Mouse (Mus musculus): ENCODE data around the gene Thsd4.

Thsd4 gene

DNA sequence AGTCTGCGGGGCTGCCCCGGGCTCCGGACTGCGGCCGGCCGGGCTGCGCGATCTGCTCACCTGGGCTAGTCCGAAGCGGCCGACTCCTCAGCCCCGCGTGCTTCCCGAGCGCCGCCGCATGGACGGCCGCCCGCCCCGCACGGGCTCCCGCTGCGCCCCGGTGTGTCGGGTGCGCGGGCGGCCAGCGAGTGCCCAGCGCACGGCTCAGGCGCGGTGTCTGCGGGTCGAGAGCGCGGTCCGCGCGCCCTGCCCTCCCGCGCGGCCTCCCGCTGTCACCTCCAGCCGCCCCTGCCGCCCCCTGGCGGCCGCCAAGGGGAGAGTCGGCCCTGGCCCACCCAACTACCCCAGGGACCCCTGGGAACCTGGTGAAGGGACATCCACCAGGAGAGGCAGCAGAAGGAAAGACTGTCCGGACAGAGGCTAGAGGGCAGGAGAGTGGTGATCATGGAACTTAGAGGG is at the start of gene Thsd4:
Gene Thsd4 (minus strand): TSS at position 241 of the 459 bp plus-strand sequence.
- peak; percentile 77 for DNase-seq (ENCODE audit: low spot score)

DNA sequence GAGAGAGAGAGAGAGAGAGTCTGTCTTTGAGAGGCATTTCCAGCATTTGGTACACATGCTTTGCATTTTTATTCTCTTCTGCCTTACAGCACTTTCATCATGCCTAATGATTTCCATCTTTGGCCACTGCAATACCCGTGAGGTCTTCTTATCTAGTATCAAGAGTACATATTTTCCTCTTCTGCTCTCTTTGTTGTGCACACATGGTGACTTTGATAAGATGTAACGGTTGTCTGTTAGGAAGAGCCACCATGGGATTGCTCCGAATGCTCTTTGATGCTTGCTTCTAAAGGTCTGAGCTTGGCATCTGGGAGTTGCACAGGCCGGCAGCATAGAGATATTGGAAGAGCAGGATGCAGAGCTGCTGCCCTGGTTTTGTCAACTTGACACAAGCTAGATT is 49.2 kb upstream of the Thsd4 start:
- no peak for DNase-seq (ENCODE audit: low spot score)

DNA sequence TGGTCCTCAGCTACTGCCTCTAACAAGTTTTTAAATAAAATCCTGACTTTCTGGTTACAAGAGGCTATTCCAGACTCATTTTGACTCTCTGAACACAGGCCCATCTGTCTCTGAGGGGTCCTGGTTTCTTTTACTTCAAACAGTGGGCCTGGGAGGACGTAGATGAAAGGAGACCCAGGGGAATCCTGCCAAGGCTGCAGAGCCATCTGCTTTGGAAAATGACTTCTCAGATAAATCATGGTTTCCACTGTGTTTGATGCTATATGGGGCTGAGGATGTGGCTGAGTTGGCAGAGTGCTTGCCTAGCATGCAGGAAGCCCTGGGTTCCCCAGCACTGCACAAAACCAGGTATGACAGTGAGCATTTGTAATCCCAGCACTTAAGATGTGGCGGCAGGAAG is 47.5 kb upstream of the Thsd4 start:
- no peak for DNase-seq (ENCODE audit: low spot score)

DNA sequence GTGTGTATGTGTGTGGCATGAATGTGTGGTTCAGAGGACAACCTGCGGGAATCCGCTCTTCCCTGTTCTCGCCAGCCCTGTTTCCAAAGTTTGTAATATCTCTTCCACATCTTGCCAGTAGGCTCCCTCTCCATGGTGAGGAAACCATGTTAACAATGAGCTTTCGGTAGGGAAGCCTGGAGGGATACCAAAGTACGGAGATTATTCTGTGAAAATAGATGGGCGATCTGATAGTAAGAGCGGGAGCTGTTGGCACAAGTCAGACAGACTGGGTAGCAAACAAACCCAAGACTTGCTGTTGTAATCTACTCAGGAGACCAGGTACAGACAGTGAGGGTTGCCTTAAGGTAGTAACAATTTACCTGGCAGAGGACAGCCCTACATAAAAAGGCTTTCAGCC is 42.0 kb upstream of the Thsd4 start:
- DNase-seq (ENCODE audit: low spot score), result no peak

DNA sequence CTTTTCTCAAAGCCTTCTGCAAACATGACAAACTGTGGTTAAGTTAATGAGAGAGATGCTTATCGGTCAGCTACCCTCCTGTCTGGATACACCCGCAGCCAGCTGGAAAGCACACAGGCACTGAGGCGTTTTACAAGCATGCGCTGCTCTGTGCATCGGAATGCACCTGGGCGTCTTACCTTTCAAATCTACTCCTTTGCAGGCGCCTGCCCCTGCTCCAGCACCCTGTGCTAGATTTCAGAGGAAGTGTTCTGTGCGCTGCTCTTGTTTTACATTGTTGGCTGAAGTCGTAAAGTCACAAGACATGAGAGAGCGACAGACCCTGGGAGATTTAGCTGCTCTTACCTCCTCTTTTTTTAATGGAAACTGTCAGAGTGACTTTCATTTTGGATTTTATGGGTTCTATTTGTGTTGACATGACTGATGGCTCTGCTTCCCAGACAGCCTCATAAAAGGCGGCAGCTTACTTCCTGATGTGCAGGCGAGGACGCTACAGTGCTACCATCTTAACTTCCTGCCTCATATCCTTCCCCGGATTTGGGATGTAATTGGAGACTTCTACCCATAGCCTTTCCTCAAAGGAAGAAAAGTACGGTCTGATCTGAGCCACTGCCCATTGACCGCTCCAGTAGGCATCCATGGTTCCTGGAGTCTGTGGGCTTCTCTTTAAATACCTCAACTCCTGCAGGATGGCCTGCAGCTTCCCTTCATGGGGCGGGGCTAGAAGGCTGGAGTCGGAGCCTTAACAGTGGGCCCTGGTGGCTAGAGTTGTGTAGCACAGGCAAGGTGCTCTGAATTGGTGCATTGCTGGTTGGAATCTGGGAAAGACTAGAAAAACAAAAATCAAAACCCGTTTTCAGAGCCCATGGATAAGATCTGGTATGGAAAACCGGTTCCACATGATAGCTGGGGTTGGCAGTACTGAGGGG is 40.9 kb upstream of the Thsd4 start:
- DNase-seq (ENCODE audit: low spot score), result peak; percentile 77

DNA sequence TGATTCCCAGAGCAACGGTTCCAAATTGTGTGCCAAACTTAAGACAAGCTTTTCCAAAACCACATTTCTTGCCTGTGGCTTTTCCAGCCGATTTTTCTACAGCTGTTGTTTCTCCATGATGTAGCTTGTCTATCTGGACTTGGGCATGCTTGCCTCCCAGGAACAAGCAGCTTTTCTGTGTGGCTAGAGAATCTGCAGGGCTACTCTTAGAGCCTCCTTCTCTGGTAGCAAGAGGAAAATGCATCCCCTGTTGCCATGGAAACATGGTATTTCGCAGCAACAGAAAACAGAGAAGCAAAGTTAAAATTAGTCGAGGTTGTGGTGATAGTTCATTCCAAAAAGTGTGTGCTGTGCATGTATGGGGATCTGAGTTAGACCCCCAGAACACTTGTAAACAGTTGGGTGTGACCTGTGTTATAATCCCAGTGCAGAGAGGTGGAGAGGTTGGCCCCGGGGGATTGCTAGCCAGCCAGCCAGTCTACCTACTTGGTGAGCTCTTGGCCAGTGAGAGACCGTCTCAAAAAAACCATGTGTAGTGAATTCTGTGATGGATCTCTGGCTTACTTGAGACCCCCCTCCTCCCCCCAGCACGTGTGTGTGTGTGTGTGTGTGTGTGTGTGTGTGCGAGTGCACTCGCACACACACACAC is 39.9 kb upstream of the Thsd4 start:
- peak; percentile 40 for DNase-seq (ENCODE audit: low spot score)

DNA sequence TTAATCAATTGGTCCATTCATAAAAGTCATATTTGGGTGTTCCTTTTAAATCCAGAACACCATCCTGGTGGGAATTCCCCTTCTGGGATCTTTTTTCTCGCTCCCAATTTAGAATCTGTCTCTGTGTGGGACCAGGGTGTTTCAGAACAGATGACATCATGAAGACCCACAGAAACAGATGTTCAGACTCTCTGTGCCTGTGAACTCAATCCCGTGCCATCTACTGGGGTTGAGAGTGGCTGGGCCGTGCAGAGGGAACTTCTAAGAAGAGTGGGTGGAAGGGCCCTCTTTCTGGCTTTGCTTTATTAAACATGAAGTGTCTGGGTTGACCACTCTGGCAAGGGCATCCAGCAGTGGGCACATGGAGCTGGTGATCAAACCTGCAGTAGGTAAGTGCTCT is 36.7 kb upstream of the Thsd4 start:
- no peak for DNase-seq (ENCODE audit: low spot score)

DNA sequence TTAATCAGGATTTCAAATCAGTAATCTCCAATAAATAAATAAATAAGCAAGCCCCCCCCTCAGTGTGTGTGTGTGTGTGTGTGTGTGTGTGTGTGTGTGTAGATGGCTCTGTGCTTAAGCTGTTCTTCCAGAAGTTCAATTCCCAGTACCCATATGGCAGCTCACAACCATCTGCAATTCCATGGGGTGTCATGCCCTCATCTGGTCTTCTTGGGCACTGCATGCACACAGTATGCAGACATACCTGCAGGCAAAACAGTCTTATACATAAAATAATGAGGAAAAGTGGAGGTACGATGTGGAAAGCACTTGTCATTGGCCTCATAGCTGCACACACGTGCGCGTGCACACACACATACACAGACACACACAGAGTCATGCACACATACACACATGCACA is 29.4 kb upstream of the Thsd4 start:
- DNase-seq (ENCODE audit: low spot score), result no peak

DNA sequence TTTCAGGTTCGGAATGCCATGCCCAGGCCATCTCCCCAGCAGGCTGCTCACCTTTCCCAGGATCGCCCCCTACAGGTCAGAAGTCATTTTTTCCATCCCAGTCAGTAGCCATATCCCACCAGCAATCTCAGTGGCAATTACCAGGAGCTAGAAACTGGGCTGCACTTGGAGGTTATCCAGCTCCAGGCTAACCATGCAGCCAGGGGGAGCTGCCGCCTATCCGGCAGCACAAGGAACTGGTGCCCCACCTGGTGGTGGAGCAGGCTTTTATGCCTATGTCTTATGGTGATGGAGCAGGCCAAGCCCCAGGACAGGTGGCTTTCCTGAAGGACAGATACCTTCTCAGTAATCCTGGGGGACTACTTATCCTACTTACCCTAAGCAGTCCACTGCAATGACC is 26.3 kb upstream of the Thsd4 start:
- peak; percentile 57 for DNase-seq (ENCODE audit: low spot score)

DNA sequence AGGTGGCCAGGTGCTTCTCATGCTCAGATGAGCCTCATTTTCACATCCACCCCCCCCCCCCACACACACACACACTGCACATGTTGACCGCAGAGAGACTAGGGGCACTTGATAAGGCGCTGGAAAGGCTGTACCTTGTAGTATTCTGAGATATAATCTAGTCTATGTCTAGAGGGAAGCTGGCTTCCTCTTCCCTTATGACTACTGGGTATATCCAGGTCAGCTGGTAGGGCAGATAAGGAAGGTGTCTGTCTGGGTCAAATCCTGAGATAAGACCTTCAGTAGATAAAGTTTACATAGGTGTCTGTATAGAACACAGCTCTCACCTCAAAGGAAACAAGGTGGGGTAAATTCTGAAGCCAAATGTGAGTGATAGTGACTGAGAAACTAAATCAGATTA is 24.3 kb upstream of the Thsd4 start:
- DNase-seq (ENCODE audit: low spot score), result no peak

DNA sequence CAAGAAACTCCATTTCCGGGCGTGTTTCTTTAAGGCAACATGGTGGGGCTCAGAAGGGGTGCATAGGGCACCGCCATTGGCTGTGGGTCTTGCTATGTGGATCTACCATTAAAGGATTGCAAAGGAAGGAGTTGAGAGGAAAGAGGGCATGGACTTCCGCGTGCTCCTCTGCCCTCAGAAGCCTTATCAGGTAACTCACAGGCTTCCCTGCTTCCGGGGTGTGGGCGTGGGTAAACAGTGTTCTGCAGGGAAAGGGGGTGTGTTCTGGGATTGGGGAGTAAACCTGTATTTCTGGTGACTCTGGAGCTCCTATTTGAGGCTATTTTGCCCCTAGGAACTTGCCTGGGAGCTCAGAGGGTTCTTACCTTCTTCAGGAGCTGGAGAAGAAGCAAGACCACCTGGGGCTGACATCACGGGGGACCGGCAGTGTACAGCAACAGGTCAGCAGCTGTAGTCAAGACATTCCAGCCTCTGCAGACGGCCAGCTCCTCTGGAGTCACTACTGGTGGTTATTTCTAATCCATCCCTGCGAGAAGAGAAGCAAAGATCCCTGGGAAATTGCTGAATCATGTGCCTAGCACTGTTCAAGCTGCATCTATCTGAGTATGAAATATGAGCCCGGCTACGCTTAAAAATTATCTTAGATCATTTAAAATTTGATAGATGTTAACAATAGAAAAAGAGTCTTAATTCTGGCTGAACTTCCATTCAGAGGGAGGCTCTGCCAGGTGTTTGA is 23.7 kb upstream of the Thsd4 start:
- DNase-seq (ENCODE audit: low spot score), result no peak

DNA sequence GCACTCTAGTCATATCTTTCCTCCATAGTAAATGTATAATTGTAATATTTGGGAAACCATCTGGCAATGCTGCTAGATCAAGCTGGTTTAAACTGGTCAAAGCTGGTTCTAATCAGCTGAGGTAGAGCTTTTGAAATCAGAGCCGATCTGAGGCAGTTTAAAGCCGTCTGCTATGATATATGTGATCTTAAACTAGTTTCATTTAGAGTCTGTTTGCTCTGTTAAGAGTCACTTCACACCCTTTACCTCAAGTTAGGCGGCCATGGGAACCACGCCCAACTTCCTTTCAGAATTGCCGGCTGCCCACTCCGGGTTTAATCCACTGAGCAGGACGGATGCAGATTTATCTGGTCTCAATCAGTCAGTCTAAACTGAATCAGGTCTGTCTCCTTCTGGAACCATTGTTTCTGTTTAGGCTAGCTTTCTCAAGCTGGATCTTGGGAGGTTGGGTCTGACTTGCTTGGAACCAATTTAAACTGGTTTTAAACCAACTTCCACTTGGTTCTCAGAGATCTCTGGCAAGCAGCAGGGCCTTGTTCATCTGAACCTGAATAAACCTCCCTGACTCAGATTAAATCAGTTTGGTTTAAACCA is 21.7 kb upstream of the Thsd4 start:
- peak; percentile 40 for DNase-seq (ENCODE audit: low spot score)

DNA sequence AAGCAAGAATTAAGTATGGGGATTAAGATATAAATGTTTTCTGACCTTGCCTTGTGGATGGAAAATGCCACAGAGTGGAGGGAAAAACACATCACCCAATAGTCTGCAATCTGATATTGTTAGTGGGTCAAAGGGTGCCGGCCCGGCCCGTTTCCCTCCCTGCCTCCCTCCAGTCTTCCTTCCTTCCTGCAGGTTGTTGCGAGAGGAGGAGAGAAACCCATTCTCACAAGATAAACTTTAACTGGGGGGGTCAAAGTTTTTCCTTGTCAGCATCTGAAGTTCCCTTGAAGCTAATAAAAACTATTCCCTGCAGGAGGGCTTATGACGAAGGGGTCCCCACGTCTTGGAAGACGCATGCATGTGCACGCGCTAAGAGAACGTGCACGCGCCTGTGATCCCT is 8.5 kb upstream of the Thsd4 start:
- no peak for DNase-seq (ENCODE audit: low spot score)

DNA sequence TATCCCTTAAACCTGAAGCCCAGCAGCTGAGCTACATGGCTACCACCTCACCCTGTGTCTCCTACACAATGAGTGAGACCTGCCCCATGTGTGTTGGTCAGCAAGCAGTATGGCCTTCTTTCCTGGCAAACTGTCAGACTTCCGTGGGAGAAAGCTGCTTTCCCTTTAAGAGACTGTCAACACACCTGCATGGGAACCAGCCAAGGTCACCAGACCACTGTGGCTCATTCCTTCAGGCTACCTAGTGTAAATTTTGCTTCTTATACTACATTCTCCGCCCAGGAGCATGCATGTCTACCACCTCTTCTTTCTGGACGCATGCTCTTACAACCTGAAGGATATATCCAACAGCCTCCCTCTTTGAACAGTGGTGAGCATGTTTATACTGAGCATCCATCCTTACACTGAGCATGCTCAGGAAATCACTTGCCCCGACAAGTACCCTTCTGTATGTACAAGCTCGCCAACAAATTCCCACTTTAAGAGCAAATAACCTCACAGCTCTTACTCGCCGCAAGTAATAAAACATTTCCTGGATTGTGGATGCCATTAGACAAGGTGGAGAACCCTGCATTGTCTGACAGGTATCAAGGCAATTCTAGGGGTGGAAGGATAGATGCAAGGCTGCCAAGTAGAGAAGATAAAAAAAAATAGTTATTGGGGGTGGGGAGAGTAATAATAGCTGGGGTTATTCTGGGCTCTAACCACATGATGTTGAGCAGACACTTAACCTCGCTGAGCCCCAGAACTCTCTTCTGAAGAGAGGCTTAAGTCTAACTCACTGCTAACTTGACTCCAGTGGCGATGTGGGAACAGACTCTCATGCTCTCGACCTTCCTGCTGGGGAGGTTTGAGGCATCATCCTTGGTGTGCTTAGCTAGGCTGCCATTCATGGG is 7.8 kb upstream of the Thsd4 start:
- DNase-seq (ENCODE audit: low spot score), result no peak

DNA sequence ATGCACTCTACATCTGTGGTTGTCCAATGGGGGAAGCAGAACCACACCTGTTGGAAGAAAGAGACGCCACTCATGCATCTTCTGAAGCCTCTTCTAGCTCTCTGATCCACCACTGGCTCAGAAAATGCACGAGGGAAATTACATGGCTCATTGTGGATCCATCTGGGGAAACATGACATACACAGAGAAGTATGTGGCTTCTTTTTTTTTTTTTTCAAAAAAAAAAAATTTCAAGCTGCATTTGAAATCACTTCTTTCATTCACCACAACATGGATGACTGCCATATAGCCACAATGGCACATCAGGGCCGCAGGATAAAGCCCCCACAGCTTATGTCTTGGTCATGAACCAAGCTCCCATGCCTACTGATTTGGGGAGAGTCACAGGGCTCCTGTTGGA is 6.4 kb upstream of the Thsd4 start:
- DNase-seq (ENCODE audit: low spot score), result no peak

DNA sequence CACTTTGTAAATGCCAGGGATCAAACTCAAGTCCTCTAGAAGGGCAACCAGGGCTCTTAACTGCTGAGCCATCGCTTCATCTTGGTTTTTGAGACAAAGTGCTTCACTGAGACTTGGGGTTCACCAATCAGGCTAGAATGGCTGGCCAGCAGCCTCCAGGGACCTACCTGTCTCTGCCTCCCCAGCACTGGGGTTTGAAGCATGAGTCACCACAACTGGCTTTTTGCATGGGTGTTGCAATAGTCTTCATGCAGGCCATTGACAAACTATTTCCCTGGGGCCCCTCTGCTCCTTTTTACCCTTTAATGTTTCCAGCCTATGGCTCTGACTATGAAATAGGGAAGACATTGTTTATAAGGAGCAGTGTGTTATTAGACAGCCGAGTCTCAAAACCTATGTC is 6.0 kb upstream of the Thsd4 start:
- DNase-seq (ENCODE audit: low spot score), result no peak

DNA sequence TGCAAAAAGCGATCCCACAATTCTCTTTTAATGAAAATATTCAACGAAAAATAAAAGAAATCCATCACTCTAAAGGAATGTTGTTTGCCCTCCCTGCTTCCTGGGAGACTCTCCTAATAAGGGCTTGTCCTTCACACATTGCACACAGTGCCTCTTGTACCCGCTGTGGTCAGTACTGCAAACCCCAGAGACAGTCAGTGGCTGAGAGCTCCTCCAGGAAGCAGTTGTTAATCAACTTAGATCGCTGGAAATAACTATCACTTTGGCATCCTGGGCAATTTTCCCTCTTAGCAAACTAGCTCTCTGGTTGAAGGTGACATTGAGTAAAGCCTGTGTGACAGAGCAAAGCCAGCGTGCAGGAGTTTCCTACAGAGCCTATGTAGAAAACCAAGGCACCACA is 5.2 kb upstream of the Thsd4 start:
- DNase-seq (ENCODE audit: low spot score), result no peak

DNA sequence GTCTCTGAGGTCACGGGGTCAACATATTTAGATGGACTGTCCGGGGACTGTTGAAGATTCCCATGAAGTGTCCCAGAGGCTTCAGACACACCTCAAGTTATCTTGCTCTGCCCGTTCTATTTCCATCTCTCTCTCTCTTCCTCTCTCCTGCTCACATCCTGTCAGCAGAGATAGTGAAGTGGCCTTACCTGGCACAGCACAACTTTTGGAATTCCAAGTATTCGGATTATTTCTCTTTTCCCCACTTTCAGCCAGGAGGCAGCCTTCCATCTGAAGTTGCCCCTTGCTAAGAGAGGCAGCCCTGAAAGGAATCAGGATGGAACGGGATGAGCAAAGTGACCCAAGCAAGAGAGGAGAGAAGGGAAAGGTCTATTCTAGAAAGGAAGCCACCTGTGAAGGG is 4.3 kb upstream of the Thsd4 start:
- peak; percentile 21 for DNase-seq (ENCODE audit: low spot score)

DNA sequence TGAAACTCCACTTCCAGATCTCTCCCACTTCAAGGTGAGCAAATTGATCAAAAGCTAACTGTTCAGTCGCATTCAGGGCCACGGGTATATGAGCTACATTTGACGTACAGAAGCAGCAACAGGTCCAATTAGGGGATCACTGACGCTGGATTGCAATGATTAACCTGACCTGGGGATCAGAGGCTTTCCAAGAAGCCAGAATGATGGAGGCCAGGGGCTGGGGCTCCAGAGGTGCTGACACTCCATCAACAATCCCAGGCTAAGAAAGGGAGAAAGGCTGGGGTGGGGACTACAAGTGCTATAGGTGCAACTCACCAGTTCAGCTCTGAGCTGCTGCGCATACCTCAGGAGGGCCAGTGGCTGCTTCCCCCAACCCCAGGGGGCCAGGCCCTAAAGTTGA is 703 bp downstream of the Thsd4 start:
- DNase-seq (ENCODE audit: low spot score), result peak; percentile 23

DNA sequence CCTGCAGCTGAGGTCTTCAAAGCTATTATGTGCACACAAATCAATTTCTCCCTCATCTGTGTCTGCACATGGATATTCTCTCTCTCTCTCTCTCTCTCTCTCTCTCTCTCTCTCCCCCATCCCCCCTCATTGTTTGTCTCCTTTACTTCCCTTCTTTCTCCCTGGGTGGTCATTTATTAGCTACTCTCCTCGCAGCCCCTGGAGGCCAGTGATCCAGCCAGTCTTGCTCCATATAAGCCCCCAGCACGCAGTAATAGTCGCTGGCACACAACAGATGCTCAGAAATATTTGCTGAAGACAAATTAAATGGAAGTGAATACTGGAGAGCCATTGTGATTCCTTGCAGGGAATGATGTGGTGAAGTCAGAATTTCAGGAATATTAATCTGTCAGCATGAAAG is 2.2 kb downstream of the Thsd4 start:
- DNase-seq (ENCODE audit: low spot score), result peak; percentile 26

DNA sequence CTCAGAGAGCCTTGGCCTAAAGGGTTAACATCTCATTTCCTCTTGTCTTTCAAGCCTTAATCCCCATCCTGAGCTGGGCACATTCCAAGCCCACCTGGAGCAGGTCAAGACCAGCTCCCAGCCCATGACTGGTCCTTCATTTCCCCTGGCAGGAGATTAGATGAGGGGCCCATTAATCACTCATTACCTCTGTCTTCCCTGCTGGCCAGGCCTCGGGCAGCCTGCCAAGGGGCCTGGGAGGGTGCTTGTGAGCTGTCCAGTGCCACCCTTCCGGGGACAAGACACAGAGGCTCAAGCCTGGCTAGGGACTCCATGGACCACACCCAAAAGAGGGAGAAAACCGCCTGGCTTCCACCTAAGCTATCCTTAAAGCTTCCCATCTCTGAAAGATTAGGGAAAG is 3.6 kb downstream of the Thsd4 start:
- DNase-seq (ENCODE audit: low spot score), result peak; percentile 56

Data from embryo, embryonic 10.5 days (tissue).